Mouse (Mus musculus): ENCODE data around the gene Pfdn6.
A peak's percentile ranks its signal among the peaks of the same experiment; 100 is the strongest.
"Not testable (repeated sequence)": the region's sequence is repeated elsewhere in the genome, so short reads cannot be mapped to it uniquely, and the experiment has no call there.

Pfdn6 gene

GRCm38 (mm10) chr17:33897114-33897794 is 42.9 kb downstream of the Pfdn6 start:
- peak in 1 of 2 experiments; percentile 62 for DNase-seq

- DNase-seq: not testable (repeated sequence)
These were observed 47.1 kb downstream of the Pfdn6 start for GRCm38 (mm10) chr17:33893011-33893410.

- no peak for DNase-seq
These were observed 47.7 kb downstream of the Pfdn6 start for GRCm38 (mm10) chr17:33892429-33892828.

GRCm38 (mm10) chr17:33891892-33892291 is 48.3 kb downstream of the Pfdn6 start:
- not testable (repeated sequence) for DNase-seq

- DNase-seq: no peak
These were observed 48.8 kb downstream of the Pfdn6 start for GRCm38 (mm10) chr17:33891357-33891756.

GRCm38 (mm10) chr17:33890533-33891059 is 49.5 kb downstream of the Pfdn6 start, which contains the start of gene Kifc1:
Kifc1 (minus strand) TSS chr17:33890661.
- DNase-seq: peak; percentile 100

- DNase-seq: not testable (repeated sequence)
These were observed 50.1 kb downstream of the Pfdn6 start for GRCm38 (mm10) chr17:33889941-33890532.
